Mouse (Mus musculus): ENCODE results near the gene Spop.

Spop gene

DNA sequence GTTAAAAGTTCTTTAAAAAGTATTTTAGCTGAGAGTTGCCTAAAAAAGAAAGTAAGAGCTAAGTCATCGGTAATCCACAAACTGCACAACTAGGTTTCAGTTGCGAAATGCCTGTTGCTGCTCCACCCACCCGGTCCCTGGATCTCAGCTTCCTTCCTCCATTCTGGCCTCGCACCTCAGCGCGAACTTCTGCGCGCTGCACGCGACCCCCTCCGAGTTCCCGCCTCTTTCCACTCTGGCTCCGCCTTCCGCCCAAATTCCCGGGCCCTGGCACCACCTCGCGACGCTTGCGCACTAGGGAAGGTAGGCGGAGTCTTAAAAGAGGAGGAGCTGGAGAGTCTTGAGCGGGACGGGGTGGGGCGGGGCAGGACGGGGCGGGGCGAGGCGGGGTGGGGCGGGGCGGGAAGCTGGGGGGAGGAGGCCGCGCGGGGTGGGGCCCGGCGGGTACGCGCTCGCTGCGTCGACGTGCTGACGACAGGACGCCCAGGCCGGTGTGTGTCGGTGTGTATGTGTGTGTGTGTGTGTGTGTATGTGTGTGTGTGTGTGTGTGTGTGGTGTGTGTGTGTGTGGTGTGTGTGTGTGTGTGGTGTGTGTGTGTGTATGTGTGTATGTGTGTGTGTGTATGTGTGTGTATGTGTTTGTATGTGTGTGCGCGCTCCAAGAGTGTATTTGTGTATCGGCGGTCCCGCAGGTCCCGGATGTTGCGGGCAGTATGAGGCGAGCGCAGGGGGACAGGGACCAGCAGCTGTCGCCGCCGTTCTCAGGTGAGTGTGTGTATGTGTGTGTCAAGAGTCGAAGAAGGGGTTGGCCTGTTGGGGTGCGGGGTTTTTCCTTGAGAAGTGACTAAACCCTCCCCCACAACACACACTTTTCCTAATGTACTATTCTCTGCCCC lies at the start of gene Spop:
Gene Spop (plus strand): TSS at position 440 of the 895 bp plus-strand sequence.
- peak; percentile 96 for DNase-seq (ENCODE audit: low read depth, low spot score)

DNA sequence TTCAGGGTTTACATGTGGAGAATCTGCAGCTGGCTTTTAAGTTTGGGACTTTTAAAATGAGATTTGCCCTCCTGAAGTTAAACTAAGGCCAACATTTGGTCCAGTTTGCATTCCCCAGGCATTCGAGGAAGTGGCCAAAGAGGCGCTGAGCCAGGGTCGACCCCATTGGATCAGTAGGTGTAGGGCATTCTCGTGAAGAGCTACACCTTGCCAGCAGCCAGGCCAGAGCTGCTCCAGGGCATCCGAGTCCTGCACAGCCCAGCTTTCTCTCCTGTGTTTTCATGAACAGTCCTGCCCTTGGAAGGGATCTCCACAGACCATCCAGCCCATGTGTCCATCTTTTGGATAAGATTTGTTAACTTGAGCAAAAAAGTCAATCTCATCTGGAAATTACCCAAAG lies 49.5 kb upstream of the Spop start:
- DNase-seq (ENCODE audit: low read depth, low spot score), result no peak

DNA sequence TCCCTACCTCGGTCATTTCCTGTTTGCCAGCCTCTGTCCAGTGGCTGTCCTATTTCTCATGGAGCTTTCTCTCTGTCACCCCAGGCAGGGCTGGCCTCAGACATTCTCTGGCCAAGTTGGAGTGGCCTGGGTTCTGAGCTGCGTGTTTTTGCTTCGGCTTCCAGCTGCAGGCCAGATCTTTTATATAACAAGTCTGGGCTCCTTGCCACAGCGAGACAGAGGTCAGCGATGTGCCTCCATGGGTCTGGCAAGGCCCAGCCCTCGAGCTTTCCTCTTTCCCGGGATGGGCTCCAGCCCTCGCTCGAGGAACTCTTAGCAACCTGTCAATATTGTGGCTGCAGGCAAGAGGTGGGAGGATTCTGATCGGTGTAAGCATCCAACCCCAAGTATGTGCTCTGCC lies 48.3 kb upstream of the Spop start:
- DNase-seq (ENCODE audit: low read depth, low spot score), result no peak

DNA sequence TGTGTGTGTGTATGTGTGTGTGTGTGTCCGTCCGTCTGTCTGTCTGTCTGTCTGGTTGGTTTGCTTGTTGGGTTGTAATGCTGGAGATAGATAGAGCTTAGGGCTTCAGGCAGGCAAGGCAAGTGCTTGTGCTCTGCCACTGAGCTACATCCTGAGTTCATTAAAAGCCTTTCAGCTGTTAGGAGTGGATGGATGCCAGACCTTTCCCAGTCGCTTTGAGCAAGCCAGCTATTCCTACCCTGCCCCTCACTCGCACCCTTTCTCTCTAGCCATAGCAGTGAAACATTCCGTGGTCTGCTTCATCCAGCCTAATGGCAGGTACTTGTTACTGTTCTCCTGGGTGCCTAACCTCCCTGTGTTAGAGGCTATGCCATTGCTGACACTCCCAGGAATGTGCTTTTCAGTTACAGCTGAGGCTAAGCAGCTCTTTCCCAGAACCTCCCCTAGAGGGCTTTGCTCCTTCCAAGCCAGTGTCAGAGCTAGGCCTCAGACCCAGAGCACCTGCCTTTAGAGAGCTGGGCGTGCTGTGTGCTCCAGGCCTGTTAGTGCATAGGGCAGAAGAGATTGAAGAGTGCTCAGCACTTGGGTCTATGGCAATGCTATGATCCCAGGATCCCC lies 47.5 kb upstream of the Spop start:
- peak; percentile 58 for DNase-seq (ENCODE audit: low read depth, low spot score)

DNA sequence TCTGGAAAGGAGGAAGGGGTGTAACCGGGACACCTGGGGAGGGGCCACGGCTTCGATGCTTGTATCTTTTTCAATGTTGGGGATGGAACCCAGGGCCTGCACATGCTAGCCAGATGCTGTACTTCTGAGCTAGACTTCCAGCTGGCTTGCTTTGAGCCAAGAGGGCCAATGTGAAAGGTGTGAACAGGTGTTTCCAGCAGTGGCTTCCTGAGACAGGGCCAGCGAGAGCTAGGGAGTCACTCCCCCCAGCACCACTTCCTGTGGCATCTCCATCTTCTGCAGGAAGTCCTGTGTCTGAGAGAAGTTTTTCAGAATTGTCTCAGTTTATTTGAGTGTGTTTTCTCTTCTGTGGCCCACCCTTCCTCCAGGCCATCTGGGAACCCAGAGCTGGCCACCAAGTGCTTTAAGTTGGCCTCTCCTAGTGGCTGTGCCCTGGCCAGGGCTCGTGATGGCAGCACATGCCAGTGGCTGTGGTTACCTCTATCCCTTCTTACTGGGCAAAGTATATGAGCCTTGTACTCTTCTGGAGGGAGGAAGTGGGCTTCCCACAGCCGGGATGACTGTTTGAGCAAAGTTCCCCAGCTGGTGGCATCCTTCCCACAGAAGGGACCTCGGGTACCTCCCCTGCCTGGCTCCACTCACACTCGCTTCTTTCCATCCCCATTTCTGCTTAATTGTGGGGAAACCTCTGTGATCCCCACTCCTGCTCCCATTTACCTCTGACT lies 46.7 kb upstream of the Spop start:
- no peak for DNase-seq (ENCODE audit: low read depth, low spot score)

DNA sequence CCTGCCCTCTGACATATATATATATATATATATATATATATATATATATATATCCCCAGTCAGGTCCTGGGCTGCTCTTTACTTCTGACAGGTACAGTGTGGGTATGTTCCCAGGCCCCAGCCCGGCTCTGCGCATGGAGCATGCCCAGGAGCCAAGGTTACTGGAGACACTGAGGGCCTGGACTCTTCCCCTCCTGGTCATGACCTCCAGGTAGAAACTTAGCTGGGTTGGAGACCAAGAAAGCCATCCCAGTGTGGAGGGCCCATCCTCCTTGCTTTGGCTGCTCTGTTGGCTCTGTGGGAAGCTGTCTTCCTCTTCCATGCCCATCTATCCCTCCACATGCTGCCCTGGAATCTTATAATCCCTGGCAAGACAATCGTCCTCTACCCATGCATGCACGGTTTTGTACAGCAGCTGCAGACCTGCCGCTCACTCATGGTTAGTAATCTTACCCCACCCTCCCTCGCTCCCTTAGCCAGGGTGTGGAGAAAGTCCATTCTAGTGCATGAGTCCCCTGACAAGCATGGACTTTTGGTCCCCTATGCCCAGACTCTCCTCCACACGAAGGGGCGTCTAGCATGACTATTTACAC lies 45.6 kb upstream of the Spop start:
- no peak for DNase-seq (ENCODE audit: low read depth, low spot score)

DNA sequence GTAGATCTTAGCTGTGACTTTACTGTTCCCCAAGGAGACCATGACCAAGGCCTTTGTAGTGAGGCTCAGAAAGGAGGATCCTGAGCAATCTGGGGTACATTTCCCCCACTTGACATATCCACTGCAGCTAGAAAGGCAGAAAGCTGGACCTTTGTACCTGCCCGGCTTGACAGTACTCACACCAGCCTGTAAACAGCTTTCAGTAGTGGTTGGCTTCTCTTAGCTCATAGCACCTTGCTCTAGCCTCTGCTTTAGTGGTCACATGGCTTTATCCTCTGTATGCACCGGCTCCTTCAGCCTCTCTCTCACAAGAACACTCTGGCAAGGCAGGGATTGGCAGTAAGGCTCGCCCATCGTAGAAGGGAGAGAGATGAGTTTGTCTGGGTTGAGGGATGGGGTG lies 45.0 kb upstream of the Spop start:
- no peak for DNase-seq (ENCODE audit: low read depth, low spot score)

DNA sequence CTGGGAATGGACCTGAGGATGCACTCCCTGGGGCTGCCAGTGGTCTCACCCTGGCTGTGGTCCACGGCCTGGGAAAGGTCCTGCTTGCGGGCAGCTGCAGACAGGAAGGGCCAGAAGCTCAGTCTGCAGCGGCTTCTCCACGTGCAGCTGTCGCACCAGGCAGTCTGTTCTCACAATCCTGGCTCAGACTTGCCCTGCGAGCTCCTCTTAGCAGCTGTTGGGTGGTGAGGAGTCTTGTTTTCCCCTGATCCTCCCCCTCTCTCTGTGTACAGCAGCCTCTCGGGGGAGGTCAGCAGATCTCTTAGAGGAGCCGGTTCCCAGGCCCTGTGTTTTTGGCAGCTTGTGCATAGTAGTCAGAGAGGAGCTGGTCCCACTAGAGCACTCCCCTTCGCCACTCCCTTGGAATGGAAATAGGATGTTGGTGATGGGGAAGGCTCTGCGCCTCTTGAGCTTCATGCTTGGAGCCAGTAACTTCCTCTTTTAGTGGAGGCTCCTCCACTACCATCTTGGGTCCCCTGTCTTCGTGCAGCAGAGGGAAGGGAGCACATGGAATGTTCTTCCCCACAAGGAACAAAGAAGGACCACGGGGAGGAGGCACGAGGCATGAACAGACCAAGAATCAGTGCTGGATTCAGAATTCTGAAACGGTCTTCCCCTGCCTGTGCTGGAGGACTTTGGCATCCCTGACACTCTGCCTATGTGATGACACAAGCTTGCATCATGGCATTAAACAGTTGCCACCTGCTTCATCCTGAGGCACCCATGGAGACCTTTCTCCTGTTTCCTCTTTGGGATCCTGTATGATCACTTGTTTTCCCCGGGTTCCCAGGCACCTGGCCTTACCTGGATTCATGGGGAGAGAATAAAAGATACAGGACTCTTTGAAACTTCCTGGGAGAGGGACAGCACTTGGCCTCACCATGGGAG lies 43.7 kb upstream of the Spop start:
- no peak for DNase-seq (ENCODE audit: low read depth, low spot score)

DNA sequence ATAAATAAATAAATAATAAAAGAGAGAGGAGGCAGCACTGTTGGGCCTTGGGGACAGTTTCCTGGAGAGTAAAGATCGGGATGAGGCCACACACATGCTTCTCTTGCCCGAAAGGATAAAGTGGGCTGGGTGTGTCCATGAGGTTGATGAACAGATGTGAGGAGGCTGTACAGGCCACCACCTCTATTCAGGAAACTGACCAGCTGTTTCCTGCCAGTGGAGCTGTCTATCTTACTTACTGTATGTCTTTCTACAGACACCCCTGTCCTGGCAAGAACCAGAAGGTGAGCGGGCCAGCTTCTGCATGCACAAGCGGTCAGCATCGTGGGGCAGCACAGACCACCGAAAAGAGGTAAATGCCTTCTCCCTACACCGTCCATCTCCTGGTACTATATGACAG lies 42.7 kb upstream of the Spop start:
- DNase-seq (ENCODE audit: low read depth, low spot score), result no peak

DNA sequence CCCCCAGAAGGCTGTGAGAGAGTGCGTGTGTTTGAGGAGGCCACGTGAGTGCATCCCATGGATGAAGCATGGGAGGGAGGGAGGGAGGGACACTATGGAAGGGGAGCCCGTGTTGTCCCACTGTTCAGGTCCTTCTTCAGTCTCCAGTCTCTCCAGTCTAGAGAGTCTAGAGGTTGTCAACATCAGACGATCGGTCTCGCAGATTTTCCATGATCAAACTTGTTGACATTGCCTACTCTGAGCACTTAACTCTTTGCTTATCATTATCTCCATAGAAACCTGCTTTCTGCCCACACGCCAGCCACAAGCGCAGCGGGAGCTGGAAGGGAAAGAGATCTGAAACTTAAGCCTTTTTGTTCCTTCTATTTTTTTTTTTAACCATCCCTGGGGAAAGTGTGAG lies 35.0 kb upstream of the Spop start:
- DNase-seq (ENCODE audit: low read depth, low spot score), result no peak

DNA sequence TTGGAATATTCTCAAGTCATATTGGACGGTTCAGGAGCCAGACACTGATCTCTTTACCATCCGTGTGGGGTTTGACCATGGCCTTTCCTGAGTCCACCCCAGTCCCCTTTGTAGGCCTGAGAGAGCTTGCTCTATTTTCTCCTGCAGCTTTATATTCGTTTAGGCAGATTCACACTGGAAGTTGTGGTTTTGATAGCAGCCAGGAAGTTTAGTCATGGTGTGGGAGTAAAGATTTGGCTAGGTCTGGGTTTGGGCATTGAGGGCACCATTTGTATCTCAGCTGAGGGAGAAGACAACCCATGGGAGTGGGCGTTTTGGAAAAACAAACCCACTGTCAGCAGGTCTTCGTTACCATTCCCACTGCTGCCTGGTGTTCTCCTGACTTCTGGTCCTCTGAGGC lies 34.3 kb upstream of the Spop start:
- no peak for DNase-seq (ENCODE audit: low read depth, low spot score)

DNA sequence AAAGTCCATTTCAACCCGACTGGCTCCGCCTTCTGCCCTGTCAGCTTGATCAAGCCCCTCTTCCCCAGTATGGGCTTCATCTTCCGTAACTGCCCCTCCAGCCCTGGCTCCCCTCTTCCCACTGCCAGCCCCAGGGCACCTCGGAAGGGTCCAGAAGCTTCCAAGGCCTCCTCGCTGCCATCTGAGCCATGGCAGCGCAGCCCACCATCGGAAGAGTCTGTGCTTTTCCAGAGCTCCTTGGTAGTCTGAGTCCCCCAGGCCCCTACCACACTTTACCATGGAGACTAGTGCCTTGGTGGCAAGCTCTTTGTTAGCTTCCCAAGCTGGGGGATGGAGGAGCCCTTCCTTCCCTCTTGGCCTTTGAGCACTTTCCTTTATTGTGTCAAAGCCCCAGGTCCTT lies 33.2 kb upstream of the Spop start:
- no peak for DNase-seq (ENCODE audit: low read depth, low spot score)

DNA sequence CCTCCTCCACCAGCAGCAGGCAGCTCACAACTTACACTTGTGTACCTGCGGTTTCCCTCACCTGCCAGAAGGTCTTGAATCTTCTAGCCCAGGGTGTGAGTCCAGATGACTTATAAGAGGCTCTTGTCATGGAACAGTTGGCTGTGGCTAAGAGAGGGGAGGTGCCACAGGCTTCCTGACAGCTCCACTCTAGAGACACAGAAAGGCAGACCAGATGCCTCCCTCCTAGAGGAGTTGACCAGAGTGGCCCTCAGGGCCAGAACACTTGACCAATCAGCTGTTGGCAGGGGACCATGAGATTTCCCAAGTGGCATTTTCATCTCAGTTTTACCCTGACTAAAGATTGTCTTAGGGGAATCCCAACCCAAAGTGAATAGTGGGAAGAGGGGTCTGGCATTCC lies 32.7 kb upstream of the Spop start:
- DNase-seq (ENCODE audit: low read depth, low spot score), result no peak

DNA sequence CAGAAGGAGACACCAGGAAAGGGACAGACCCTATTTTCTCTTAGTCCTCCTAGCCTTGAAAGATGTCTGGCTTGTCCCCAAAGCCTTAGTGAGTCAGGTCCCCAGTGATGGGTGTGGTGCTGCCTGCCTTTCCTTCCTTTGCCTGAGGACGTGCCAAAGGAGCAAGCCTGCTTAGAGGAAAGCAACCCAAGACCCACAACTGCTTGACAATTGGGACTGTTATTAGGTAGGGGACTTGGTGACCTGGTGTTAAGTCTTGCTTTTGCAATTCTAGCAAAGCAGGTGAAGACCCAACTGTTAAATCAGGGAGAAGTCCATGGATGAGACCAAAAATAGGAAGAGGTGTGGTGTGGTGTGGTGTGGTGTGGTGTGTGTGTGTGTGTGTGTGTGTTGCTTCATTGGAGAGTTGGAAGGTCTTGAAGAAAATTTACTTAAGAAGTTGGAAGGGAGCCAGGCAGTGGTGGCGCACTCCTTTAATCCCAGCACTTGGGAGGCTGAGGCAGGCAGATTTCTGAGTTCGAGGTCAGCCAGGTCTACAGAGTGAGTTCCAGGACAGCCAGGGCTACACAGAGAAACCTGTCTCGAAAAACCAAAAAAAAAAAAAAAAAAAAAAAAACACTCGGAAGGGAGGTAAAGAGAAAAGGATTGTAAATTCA lies 30.4 kb upstream of the Spop start:
- DNase-seq (ENCODE audit: low read depth, low spot score), result peak; percentile 23

DNA sequence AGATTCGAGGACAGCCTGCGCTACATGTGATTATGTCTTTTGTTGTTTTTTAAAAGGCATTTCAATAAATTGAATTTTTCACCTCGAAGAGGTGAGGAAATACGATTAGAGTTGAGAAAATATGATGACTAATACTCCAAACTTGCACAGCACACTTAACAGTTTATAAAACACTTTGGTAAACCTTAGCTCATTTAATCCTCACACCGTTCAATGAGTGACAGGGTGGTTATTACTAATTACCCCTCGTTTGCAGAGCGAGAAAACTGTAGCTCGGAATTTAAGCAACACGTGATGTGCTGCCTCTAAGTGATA lies 29.9 kb upstream of the Spop start:
- no peak for DNase-seq (ENCODE audit: low read depth, low spot score)

DNA sequence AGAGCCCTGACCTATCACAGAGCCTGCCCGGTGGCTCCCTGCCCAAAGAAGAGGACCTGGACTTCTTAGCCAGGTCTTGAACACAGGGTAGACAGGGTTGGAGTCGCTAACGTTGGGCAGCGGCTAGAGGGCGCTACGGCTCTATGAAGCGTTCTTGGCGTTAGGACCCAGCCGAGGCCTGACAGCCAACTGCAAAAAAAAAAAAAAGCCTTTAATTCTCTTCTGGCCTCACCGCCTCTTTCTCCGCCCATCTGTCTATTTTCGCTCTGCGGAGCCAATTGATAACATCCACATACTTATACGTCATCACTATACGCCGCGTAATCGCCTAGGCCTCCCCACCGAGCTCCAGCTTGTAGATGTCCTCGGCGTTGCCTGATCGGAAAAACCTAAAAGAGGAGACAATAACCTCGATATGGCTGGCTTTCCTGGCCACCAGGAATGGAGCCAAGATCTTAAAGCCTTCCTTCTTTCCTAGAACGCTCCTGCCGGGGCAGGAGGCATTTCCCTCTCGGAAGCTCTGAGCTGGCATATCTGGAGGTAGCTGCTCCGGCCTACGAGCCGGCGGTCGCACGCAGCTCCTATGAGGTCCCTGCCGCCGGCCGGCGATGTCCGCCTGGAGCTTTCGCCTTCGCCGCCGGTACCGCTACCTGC lies 29.4 kb upstream of the Spop start, which contains the start of gene Slc35b1:
Gene Slc35b1 (plus strand): TSS at position 374 of the 654 bp plus-strand sequence.
- DNase-seq (ENCODE audit: low read depth, low spot score), result peak; percentile 100

DNA sequence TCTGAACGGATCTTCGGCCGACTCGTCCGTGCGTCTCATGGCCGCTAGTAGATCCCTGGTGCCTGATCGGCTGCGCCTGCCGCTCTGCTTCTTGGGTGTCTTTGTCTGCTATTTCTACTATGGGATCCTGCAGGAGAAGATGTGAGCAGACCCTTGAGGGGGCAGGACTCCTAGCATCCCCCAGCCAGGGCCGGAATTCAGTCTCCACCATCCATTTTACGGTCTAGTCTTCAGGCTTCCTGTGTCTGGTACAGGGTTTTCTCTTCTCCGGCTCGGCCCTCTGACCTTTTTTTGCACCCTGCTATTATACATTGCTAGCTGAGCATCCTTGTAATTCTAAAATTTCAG lies 28.9 kb upstream of the Spop start:
- DNase-seq (ENCODE audit: low read depth, low spot score), result no peak

DNA sequence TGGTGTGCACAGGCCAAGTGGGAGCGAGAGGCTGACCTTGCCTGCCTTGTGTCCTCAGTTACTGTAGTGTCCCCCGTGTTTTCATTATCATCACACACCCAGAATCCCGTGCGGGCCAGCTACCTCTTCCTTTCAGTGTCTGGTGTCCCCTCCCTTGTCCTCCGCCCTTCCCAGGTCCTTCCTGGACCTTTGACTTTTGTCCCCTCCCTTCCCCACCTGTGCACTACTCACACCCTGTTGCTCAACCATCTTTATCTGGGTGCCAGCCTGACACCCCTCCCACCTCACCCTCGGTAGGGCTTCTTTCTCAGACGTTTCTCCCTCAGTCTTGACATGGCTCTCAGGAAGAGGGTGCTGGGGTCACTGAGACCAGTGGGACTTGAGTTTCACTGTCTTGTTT lies 26.5 kb upstream of the Spop start:
- DNase-seq (ENCODE audit: low read depth, low spot score), result no peak

DNA sequence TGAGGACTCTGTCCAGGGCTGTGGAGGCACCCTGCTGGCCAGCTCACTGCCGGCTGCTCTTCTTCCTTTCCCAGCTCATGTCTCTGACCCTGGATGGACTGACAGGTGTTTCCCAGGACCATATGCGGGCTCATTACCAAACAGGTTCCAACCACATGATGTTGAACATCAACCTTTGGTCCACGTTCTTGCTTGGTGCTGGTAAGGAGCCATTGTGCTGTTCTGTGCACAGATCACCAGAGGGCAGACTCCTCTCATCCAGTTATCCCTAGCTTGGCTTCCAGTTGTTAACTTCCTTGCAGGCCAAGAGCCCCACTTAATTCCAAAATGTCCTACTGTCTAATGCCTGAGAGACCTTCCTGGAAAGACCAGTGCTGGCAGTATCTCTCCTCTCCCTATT lies 24.9 kb upstream of the Spop start:
- DNase-seq (ENCODE audit: low read depth, low spot score), result peak; percentile 65

DNA sequence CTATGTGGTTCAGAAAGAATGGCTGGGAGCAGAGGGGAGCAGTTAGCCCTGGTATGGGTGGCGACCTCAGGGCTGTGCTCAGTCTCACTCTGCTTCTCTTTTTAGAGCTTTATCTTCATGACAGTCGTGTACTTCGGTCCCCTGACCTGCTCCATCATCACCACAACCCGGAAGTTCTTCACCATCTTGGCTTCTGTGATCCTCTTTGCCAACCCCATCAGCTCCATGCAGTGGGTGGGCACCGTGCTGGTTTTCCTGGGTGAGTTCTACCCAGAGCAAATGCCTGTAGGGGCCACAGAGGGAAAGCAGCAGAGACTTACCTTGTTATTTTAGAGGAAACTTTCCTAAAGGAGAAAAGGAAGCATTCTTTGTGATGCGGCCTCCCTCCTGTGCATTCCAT lies 23.5 kb upstream of the Spop start:
- no peak for DNase-seq (ENCODE audit: low read depth, low spot score)
